Mouse (Mus musculus) liver, embryonic 16.5 days (tissue): ENCODE data around the gene Chn2. TPM values are rescaled to one million over a fixed set of nuclear protein-coding genes. Genes with fewer than 3 reads are reported as not detected.

Experiments
- ATAC-seq: fragments of 200-750 bp; cut with Nextera tagmentation; 2 replicates; pipeline ENCODE4 v1.8.0; 2017; ENCODE audit warnings: low read depth, mild to moderate bottlenecking, moderate number of reproducible peaks, moderate library complexity
- H3K27ac ChIP-seq: fragments of 300-500 bp; sonication (generic); 2 replicates; pipeline ENCODE4 v1.5.1; 2014; ENCODE audit warnings: mild to moderate bottlenecking, low read length
- H3K27me3 ChIP-seq: fragments of 300-500 bp; sonication (generic); 2 replicates; pipeline ENCODE4 v1.6.1; 2014; ENCODE audit warnings: low read depth, low read length, mixed read lengths; ENCODE audit not compliant: control insufficient read depth, insufficient read depth
- H3K36me3 ChIP-seq: fragments of 300-500 bp; sonication (generic); 2 replicates; pipeline ENCODE4 v1.6.1; 2014; ENCODE audit warnings: mild to moderate bottlenecking; ENCODE audit not compliant: control insufficient read depth, insufficient read depth
- H3K4me1 ChIP-seq: fragments of 300-500 bp; sonication (generic); 2 replicates; pipeline ENCODE4 v1.6.1; 2014; ENCODE audit warnings: low read depth, low read length, mixed read lengths; ENCODE audit not compliant: control insufficient read depth
- H3K4me2 ChIP-seq: fragments of 300-500 bp; sonication (generic); 2 replicates; pipeline ENCODE4 v1.6.1; 2014; ENCODE audit warnings: low read depth, low read length, mixed read lengths
- H3K4me3 ChIP-seq: fragments of 300-500 bp; sonication (generic); 2 replicates; pipeline ENCODE4 v1.5.1; 2014; ENCODE audit warnings: low read depth, mild to moderate bottlenecking, low read length
- H3K9ac ChIP-seq: fragments of 300-500 bp; sonication (generic); 2 replicates; pipeline ENCODE4 v1.6.1; 2014; ENCODE audit warnings: low read depth, low read length
- H3K9me3 ChIP-seq: fragments of 300-500 bp; sonication (generic); replicated peaks from 2 replicates; pipeline ENCODE4 v1.6.1; 2016; ENCODE audit warnings: low read length; ENCODE audit not compliant: control insufficient read depth
- WGBS: fragments of 180-500 bp; shearing (Covaris S2); extraction: QIAGEN DNeasy Blood & Tissue Kit; methylation state at CpG from one replicate; pipeline ENCODE4 v1.1.7; 2014; ENCODE audit not compliant: insufficient replicate concordance; 5-methylcytosine and 5-hydroxymethylcytosine counted together
- polyA plus RNA-seq: library from polyadenylated mRNA; unstranded; fragments of >200 nt; fragmentation: Nextera tagmentation; extraction: Ambion mirVana; gene quantifications from 2 replicates; pipeline ENCODE4 v1.2.1, GENCODE M21; 2015

Chn2 gene
- polyA plus RNA-seq, 1 experiment from 2014 or later: 4.2 TPM

DNA sequence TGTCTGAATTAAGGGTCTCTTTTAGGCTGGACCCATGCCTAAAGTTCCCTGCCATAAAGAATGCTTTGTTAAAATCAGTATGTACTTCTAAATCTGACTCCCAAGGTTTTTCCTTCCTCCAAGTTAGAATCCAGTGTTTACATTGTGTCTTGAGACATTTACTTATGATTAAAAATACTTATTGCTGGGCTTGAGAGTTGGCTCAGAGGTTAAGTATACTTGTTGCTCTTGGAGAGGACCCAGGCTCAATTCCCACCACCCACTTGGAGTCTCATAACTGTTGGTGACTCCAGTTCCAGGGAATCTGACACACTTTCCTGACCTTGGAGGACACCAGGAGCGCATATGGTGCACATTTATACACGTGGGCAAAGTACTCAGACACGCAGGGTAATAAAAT, 20.9 kb downstream of the Chn2 start:
- Histone ChIP-seq H3K36me3 (no peaks in the 10 kb centered on the region), H3K9me3 (no peaks in the 10 kb centered on the region), H3K4me3 (no peak overlapping the region), H3K4me1 (no peaks in the 10 kb centered on the region; the same call in 1 of the 2 replicates), H3K4me2 (no peak overlapping the region), H3K27ac (no peak overlapping the region), H3K9ac (no peak overlapping the region), H3K27me3 (no peaks in the 10 kb centered on the region)
- ATAC-seq: no peak
- 79% methylated on average over 3 of the region's 3 CpGs for WGBS

DNA sequence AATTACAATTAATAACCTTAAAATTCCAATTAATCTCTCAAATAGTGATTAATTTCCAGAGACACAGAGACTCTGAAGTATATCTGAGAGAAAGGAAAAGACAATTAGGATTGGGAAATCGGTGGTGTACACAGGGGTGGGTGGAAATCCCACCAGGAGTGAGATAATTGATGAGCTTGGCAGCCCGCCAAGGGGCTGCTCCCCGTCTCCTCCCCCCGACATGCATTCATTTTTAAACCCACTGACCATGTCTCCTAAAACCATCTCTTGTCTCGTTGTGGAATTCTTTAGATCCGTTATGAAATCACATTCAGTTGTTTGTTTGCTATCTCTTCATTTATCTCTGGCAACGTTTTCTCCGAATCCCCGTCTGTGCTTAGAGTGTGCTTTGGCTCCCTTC, 22.0 kb downstream of the Chn2 start:
- H3K4me3 ChIP-seq: no peak overlapping the region
- no peak overlapping the region for H3K4me2 ChIP-seq
- no peak for ATAC-seq
- H3K9me3 ChIP-seq: no peaks in the 10 kb centered on the region
- no peaks in the 10 kb centered on the region for H3K27me3 ChIP-seq
- H3K36me3 ChIP-seq: no peaks in the 10 kb centered on the region
- no peak overlapping the region for H3K9ac ChIP-seq
- H3K4me1 ChIP-seq: no peaks in the 10 kb centered on the region; the same call in 1 of the 2 replicates
- no peak overlapping the region for H3K27ac ChIP-seq
- WGBS: 50% methylated on average over 9 of the region's 9 CpGs

DNA sequence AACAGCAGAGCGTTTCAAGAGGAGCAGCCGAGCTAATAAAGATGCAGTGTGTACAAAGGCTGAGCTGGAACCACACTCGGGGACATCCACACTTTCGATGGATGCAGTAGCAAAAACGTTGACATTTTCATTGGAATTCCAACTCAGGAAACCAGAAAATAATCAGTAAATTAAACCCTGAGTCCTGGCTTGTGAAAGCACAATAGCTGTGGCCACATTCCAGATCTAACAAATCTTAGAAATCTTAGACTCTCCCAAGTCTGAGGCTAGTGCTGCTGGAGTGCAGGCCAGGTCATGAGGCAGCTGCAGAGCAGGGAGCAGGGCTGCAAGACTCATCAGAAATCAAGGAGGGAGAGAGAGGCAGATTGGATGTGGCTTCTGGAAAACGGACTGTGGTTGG, 24.5 kb downstream of the Chn2 start:
- ATAC-seq: no peak
- H3K27ac ChIP-seq: no peak overlapping the region
- H3K4me2 ChIP-seq: no peak overlapping the region
- no peaks in the 10 kb centered on the region for H3K9me3 ChIP-seq
- no peaks in the 10 kb centered on the region for H3K36me3 ChIP-seq
- no peak overlapping the region for H3K4me3 ChIP-seq
- no peak overlapping the region for H3K9ac ChIP-seq
- no peaks in the 10 kb centered on the region for H3K27me3 ChIP-seq
- H3K4me1 ChIP-seq: no peaks in the 10 kb centered on the region; the same call in 1 of the 2 replicates
- 57% methylated on average over 6 of the region's 6 CpGs for WGBS

DNA sequence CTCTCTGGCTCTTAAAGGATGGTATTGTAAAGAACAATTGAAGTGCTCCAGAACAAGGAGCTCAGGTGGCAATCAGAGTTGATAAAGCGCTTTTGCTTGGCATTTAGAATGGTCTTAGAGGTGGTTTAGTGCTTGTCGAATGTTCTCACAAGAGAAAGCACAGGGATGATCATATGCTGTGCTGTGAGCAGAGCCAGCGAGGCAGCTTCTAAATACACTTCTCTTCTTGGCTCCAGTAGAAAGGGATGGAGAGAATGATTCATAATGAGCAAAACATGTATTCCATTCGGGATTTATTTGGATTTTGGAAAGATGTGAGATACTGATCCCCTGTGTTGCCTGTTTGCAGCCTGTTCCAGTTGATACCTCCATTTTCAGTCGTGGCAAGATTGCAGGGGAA, 28.0 kb downstream of the Chn2 start:
- whole genome bisulfite sequencing: 54% methylated on average over 5 of the region's 5 CpGs
- H3K9me3 ChIP-seq: no peaks in the 10 kb centered on the region

DNA sequence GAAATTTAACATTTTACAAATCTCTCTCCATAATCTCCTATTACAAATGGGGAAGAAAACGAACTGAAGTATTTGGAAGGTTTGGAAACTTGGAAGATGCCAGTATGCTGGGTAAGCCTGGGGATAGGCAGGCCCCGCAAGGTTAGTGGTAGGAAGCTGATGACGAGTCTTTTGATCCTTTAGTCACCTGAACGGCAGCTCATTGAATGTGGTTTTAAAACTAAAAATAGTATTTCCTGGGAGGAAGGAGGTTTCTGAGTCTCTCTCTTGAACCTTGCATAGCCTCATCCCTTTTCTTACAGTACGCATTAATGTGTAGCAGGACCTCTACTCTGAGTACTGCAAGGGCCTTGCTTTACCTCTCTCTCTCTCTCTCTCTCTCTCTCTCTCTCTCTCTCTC, 29.5 kb downstream of the Chn2 start:
- no peak overlapping the region for H3K9ac ChIP-seq
- peaks cover 2% of the 10 kb centered on the region; the same call in 1 of the 2 replicates for H3K4me1 ChIP-seq
- no peak overlapping the region for H3K4me3 ChIP-seq
- no peaks in the 10 kb centered on the region for H3K9me3 ChIP-seq
- 40% methylated on average over 5 of the region's 5 CpGs for WGBS
- no peaks in the 10 kb centered on the region for H3K27me3 ChIP-seq
- H3K27ac ChIP-seq: no peak overlapping the region
- no peaks in the 10 kb centered on the region for H3K36me3 ChIP-seq
- no peak overlapping the region for H3K4me2 ChIP-seq
- no peak for ATAC-seq

More for the DNA sequence above, 28.0 kb downstream of the Chn2 start:
- H3K4me1 ChIP-seq: peaks cover 2% of the 10 kb centered on the region; the same call in 1 of the 2 replicates
- H3K36me3 ChIP-seq: no peaks in the 10 kb centered on the region
- H3K27ac ChIP-seq: no peak overlapping the region
- no peak for ATAC-seq
- H3K9ac ChIP-seq: no peak overlapping the region
- H3K4me3 ChIP-seq: no peak overlapping the region
- no peaks in the 10 kb centered on the region for H3K27me3 ChIP-seq
- H3K4me2 ChIP-seq: no peak overlapping the region

DNA sequence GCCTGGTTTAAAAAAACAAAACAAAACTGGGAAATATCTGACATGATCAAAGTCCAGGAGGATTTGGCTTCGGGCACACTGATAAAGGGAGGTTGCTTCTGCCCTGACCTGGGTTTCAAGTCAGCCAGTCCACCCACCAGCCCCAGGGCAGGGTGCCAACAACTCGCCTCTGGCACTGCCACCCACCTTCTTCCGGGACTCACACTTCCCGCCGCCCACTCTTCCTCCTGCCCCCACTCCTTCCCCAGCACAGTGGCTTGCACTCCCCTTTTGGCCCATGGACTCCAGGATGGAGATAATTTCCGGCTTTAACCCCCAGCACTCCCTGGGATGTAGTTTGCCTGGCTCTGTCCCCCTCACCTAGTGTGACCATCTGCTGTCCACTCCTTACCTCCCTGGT, 31.4 kb downstream of the Chn2 start:
- Histone ChIP-seq H3K36me3 (no peaks in the 10 kb centered on the region), H3K4me3 (no peak overlapping the region), H3K9me3 (no peaks in the 10 kb centered on the region), H3K4me2 (no peak overlapping the region), H3K27me3 (no peaks in the 10 kb centered on the region), H3K9ac (no peak overlapping the region), H3K4me1 (peaks cover 2% of the 10 kb centered on the region; the same call in 1 of the 2 replicates), H3K27ac (no peak overlapping the region)
- ATAC-seq: no peak; the same call in 1 of the 2 replicates
- WGBS: 43% methylated on average over 6 of the region's 6 CpGs

DNA sequence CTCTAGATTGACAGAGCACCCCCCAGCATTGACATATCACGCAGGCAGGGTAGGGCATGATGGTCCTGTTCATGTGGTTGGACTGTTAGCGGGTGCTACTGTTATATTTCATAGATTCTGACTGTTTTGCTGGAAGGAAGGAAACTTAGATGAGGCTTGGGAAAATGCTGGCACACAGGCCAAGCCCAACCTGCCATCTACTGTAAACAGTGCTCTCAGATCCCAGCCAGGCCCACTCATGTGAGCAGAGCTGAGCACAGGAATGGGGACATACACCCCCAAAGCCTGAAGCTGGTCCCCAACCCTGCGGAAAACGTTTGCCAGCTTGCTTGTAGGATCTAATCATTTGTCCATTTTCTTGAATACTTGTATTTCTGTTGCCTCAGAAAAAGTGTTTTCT, 32.1 kb downstream of the Chn2 start:
- ATAC-seq: no peak
- Histone ChIP-seq H3K27me3 (no peaks in the 10 kb centered on the region), H3K9ac (no peak overlapping the region), H3K27ac (no peak overlapping the region), H3K4me3 (no peak overlapping the region), H3K4me1 (peaks cover 2% of the 10 kb centered on the region; the same call in 1 of the 2 replicates), H3K36me3 (no peaks in the 10 kb centered on the region), H3K9me3 (no peaks in the 10 kb centered on the region), H3K4me2 (no peak overlapping the region)
- WGBS: 54% methylated on average over 4 of the region's 4 CpGs

DNA sequence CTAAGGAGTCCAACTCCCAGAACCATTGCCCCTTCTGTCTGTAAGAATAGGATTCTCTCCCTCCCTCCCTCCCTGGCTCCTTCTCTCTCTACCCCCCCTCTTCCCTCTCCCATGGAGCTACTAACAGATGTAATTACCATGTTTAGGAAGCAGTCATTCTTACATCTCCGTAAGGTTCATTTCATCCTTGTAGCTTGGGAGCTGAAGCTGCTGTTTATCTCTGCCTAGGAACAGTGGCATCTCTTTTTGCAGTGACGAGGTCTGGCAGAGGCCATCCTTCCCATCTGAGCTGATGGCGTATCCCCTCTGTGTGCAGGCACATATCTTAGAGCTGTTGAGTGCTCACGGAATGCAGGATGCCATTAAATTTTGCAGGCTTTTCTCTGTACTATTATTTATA, 35.1 kb downstream of the Chn2 start:
- ATAC-seq: no peak
- Histone ChIP-seq H3K36me3 (no peaks in the 10 kb centered on the region), H3K4me1 (peaks cover 2% of the 10 kb centered on the region; the same call in 1 of the 2 replicates), H3K9me3 (no peaks in the 10 kb centered on the region), H3K4me3 (no peak overlapping the region), H3K4me2 (no peak overlapping the region), H3K27me3 (no peaks in the 10 kb centered on the region), H3K9ac (no peak overlapping the region), H3K27ac (no peak overlapping the region)
- WGBS: 65% methylated on average over 4 of the region's 4 CpGs

DNA sequence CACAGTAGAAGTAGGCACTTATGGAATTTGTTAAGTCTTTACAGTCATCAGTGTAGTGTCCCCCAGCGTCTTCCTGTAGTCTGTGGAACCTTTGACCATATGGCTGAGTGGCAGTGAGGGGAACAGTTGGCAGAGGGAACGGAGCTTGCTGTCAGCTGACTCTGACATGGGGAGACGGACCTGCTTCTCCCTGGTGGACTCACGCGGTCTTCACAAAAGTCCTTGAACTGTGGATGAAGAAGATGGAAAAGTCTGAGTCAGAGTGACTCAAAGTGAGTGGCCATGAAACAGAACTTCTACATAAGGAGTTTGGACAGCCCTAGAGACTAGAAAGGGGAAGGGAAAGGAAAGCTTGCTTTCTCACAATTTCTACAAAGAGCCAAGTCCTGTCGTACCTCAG, 36.1 kb downstream of the Chn2 start:
- H3K4me3 ChIP-seq: no peak overlapping the region
- H3K4me2 ChIP-seq: no peak overlapping the region
- H3K9ac ChIP-seq: no peak overlapping the region
- no peaks in the 10 kb centered on the region for H3K36me3 ChIP-seq
- no peak overlapping the region for H3K27ac ChIP-seq
- 65% methylated on average over 6 of the region's 6 CpGs for whole genome bisulfite sequencing
- no peaks in the 10 kb centered on the region for H3K27me3 ChIP-seq
- H3K9me3 ChIP-seq: no peaks in the 10 kb centered on the region
- H3K4me1 ChIP-seq: peaks cover 2% of the 10 kb centered on the region; the same call in 1 of the 2 replicates
- ATAC-seq: no peak
